Mouse (Mus musculus): ENCODE measurements around the gene Mov10l1.

The Mov10l1 gene

GRCm38 (mm10) chr15:89016722-89017121, 34.0 kb downstream of the Mov10l1 start:
- no peak for DNase-seq (ENCODE audit: low spot score)

- DNase-seq (ENCODE audit: low spot score): no peak
Measured at GRCm38 (mm10) chr15:89020085-89020484, 37.4 kb downstream of the Mov10l1 start.

GRCm38 (mm10) chr15:89020492-89020891, 37.8 kb downstream of the Mov10l1 start:
- DNase-seq (ENCODE audit: low spot score): no peak

GRCm38 (mm10) chr15:89044381-89044780, 61.7 kb downstream of the Mov10l1 start:
- no peak for DNase-seq (ENCODE audit: low spot score)

GRCm38 (mm10) chr15:89046356-89046755, 63.6 kb downstream of the Mov10l1 start:
- DNase-seq (ENCODE audit: low spot score): no peak

- no peak for DNase-seq (ENCODE audit: low spot score)
Measured at GRCm38 (mm10) chr15:89054666-89055065, 72.0 kb downstream of the Mov10l1 start.

- no peak for DNase-seq (ENCODE audit: low spot score)
Measured at GRCm38 (mm10) chr15:89058736-89059135, 76.0 kb downstream of the Mov10l1 start.

GRCm38 (mm10) chr15:89059161-89059931, 76.6 kb downstream of the Mov10l1 start, which contains the start of gene Panx2:
Gene Panx2, plus strand, starts transcription at chr15:89059734.
- no peak for DNase-seq (ENCODE audit: low spot score)

GRCm38 (mm10) chr15:89060032-89060681, 77.4 kb downstream of the Mov10l1 start:
- DNase-seq (ENCODE audit: low spot score): peak; percentile 37

GRCm38 (mm10) chr15:89060811-89061460, 78.2 kb downstream of the Mov10l1 start:
- DNase-seq (ENCODE audit: low spot score): no peak

GRCm38 (mm10) chr15:89061761-89062517, 79.2 kb downstream of the Mov10l1 start:
- peak; percentile 1 for DNase-seq (ENCODE audit: low spot score)

GRCm38 (mm10) chr15:89062518-89062910, 79.8 kb downstream of the Mov10l1 start:
- peak; percentile 1 for DNase-seq (ENCODE audit: low spot score)

GRCm38 (mm10) chr15:89063001-89063400, 80.3 kb downstream of the Mov10l1 start:
- DNase-seq (ENCODE audit: low spot score): peak; percentile 0

GRCm38 (mm10) chr15:89063536-89063935, 80.8 kb downstream of the Mov10l1 start:
- DNase-seq (ENCODE audit: low spot score): peak; percentile 1

- DNase-seq (ENCODE audit: low spot score): peak; percentile 0
Measured at GRCm38 (mm10) chr15:89064891-89065290, 82.2 kb downstream of the Mov10l1 start.

- DNase-seq (ENCODE audit: low spot score): no peak
Measured at GRCm38 (mm10) chr15:89067609-89068008, 84.9 kb downstream of the Mov10l1 start.

- no peak for DNase-seq (ENCODE audit: low spot score)
Measured at GRCm38 (mm10) chr15:89068226-89068625, 85.5 kb downstream of the Mov10l1 start.

- no peak for DNase-seq (ENCODE audit: low spot score)
Measured at GRCm38 (mm10) chr15:89069336-89069840, 86.7 kb downstream of the Mov10l1 start.

GRCm38 (mm10) chr15:89070606-89071005, 87.9 kb downstream of the Mov10l1 start:
- DNase-seq (ENCODE audit: low spot score): no peak

GRCm38 (mm10) chr15:89073993-89074603, 91.4 kb downstream of the Mov10l1 start:
- no peak for DNase-seq (ENCODE audit: low spot score)

Data from ovary, postnatal 36 days (tissue).